Mouse (Mus musculus): ENCODE measurements around the gene Clcf1. TPM values are rescaled to one million over a fixed set of nuclear protein-coding genes. Genes with fewer than 3 reads are reported as not detected.
A peak's percentile ranks its signal among the peaks of the same experiment; 100 is the strongest.

Clcf1 gene
- total and polyA plus RNA-seq, 3 experiments: 0.42 to 2.3 TPM; not detected in 1

DNA sequence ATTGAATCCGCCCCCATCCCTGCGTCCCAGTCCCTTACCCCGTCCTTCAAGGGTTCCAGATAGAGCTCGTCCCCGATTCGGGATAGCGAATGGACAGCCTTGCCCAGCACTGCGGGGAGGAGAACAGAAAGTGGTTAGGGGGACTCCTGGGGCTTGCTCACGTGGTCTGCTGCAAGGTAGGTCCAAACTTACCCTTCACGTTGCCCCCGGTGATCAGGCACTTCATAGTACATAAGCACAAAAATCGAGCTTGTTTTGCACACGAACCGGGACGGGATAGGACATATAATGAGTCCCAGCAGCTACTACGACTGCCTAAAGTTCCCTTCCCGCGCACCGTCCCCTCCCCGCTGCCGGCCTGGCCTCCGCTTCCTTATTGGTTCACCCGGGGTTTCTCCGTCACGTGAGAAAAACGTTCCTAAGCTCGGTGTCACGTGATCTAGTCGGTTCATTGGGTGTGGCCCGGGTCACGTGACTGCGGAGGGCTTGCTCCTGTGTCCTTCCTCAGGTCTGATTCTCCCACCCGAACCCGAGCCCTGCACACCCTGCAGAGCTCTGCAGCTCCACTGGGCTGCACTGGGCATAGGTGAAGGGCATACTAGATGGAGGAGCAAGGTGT lies 12.6 kb upstream of the Clcf1 start, which contains the start of gene Rad9a (continued):
- TF ChIP-seq USF2 (IDR thresholded peaks at IDR 0.05; ENCODE audit: borderline replicate concordance in 1 of 2, insufficient read depth in 1 of 2, low read depth in 1 of 2, low read length in 2 of 2) (peak; percentile 99), GABPA (IDR thresholded peaks at IDR 0.05; ENCODE audit: low read depth, low read length) (no peak), SMC3 (IDR thresholded peaks at IDR 0.05; ENCODE audit: low read depth, low read length) (no peak), TAL1 (IDR thresholded peaks at IDR 0.05; ENCODE audit: low read length) (no peak), ZNF384 (IDR thresholded peaks at IDR 0.05; ENCODE audit: low read depth, low read length) (no peak), MYC (IDR thresholded peaks at IDR 0.05; ENCODE audit: low read depth, low read length) (peak; percentile 60; the same call in 1 of the 2 replicates), POLR2AphosphoS2 (IDR thresholded peaks at IDR 0.05; ENCODE audit: low read length) (peak; percentile 79; the same call in 1 of the 2 replicates), SIN3A (IDR thresholded peaks at IDR 0.05; ENCODE audit: low read length) (peak; percentile 94), MAFK (IDR thresholded peaks at IDR 0.05; ENCODE audit: borderline replicate concordance, low read depth, low read length) (no peak), TBP (IDR thresholded peaks at IDR 0.05; ENCODE audit: low read depth, low read length) (peak; percentile 93), RCOR1 (IDR thresholded peaks at IDR 0.05; ENCODE audit: low read depth, low read length) (no peak)

DNA sequence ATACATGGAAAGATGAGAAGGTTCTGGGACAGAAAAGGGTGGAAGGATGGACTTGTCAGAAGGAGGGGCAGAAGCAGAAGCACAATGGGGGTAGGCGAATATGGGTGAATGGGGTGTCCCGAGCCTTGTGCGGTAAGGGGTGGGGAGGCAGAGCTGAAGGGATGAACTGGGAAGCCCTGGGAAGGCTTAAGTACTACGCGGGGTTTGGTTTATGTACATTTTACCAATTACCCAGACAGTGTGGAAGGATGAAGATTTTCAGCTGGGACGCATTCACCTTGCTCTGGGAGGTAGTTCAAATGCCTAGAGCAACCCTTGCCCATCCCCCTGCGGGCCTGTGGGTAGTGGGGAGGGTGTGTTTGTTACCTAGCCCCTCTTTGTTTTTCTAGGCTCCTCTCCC lies 11.9 kb upstream of the Clcf1 start:
- peaks cover 6 to 34% of the 10 kb centered on the region in 2 experiments for H3K4me1 ChIP-seq (ENCODE audit: control insufficient read depth in 1 of 2, insufficient read depth in 2 of 2, low read length in 2 of 2)
- TF ChIP-seq MEF2A (IDR thresholded peaks at IDR 0.05; ENCODE audit: extremely low read depth, insufficient replicate concordance, low read depth, low read length, poor library complexity, severe bottlenecking) (no peak), POLR2A (IDR thresholded peaks at IDR 0.05; ENCODE audit: control insufficient read depth in 1 of 2, insufficient read depth in 1 of 2, low read depth in 1 of 2, low read length in 2 of 2, poor library complexity in 1 of 2) (0 out of 4 replicates have a peak, but pooled peaks of 1 of the 2 experiments have one; percentile 5), ZNF384 (IDR thresholded peaks at IDR 0.05; ENCODE audit: low read depth, low read length) (no peak)
- peak overlapping the region; percentile 55 to 82 for H3K4me3 ChIP-seq (ENCODE audit: control insufficient read depth in 1 of 2, insufficient read depth in 1 of 2, low read depth in 2 of 2, low read length in 2 of 2)

DNA sequence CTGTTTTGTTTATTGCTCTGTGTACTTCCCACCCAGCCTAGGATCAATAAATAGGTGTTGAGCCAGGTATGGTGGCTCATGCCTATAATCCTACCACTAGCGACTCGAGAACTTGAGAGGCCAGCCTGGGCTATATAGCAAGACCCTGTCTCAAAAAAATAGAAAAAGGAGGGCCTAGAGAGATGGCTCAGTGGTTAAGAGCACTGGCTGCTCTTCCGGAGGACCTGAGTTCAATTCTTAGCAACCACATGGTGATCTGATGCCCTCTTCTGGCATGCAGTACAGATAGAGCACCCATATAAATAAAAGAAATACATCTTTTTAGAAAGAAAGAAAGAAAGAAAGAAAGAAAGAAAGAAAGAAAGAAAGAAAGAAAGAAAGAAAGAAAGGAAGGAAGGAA lies 10.9 kb upstream of the Clcf1 start:
- Histone ChIP-seq H3K4me3 (ENCODE audit: control insufficient read depth in 1 of 2, insufficient read depth in 1 of 2, low read depth in 2 of 2, low read length in 2 of 2) (peak overlapping the region; percentile 38 to 41), H3K79me2 (ENCODE audit: control insufficient read depth, insufficient read depth, low read length, poor library complexity) (peaks cover 16% of the 10 kb centered on the region), H3K36me3 (ENCODE audit: control insufficient read depth in 1 of 2, insufficient read depth in 2 of 2, low read length in 2 of 2) (peaks cover 0 to 22% of the 10 kb centered on the region in 2 experiments; a peak in 2 of 4 replicates), H3K9me3 (replicated peaks; ENCODE audit: insufficient read depth, low read length) (no peaks in the 10 kb centered on the region), H3K9ac (ENCODE audit: control insufficient read depth, low read depth, low read length, poor library complexity, severe bottlenecking) (peak overlapping the region; percentile 58), H3K27me3 (ENCODE audit: control insufficient read depth in 1 of 2, insufficient read depth in 2 of 2, low read length in 2 of 2) (no peaks in the 10 kb centered on the region), H3K27ac (ENCODE audit: control insufficient read depth, low read depth, low read length) (peak overlapping the region; percentile 74), H3K4me1 (ENCODE audit: control insufficient read depth in 1 of 2, insufficient read depth in 2 of 2, low read length in 2 of 2) (peaks cover 6 to 34% of the 10 kb centered on the region in 2 experiments)
- peak; percentile 67 for DNase-seq (ENCODE audit: low read depth, low spot score)
- TF ChIP-seq POLR2AphosphoS2 (IDR thresholded peaks at IDR 0.05; ENCODE audit: low read length) (no peak), MAX (IDR thresholded peaks at IDR 0.05; ENCODE audit: low read length) (no peak), SMC3 (IDR thresholded peaks at IDR 0.05; ENCODE audit: low read depth, low read length) (no peak), MAZ (IDR thresholded peaks at IDR 0.05; ENCODE audit: low read depth, low read length) (no peak), EP300 (IDR thresholded peaks at IDR 0.05; ENCODE audit: low read depth in 1 of 2, low read length in 2 of 2) (no peak), E2F4 (IDR thresholded peaks at IDR 0.05; ENCODE audit: borderline replicate concordance, low read depth, low read length) (no peak), GABPA (IDR thresholded peaks at IDR 0.05; ENCODE audit: low read depth, low read length) (no peak), POLR2A (IDR thresholded peaks at IDR 0.05; ENCODE audit: control insufficient read depth in 1 of 2, insufficient read depth in 1 of 2, low read depth in 1 of 2, low read length in 2 of 2, poor library complexity in 1 of 2) (no peak), RAD21 (IDR thresholded peaks at IDR 0.05; ENCODE audit: low read depth, low read length) (peak; percentile 41), MXI1 (IDR thresholded peaks at IDR 0.05; ENCODE audit: low read depth, low read length) (no peak), USF1 (IDR thresholded peaks at IDR 0.05; ENCODE audit: low read depth, low read length) (no peak), ETS1 (IDR thresholded peaks at IDR 0.05; ENCODE audit: low read depth, low read length) (no peak), JUND (IDR thresholded peaks at IDR 0.05; ENCODE audit: low read depth, low read length) (no peak), POLR2AphosphoS5 (IDR thresholded peaks at IDR 0.05; ENCODE audit: borderline replicate concordance, low read depth, low read length) (no peak), BHLHE40 (IDR thresholded peaks at IDR 0.05; ENCODE audit: borderline replicate concordance, low read depth, low read length) (no peak), GATA1 (IDR thresholded peaks at IDR 0.05; ENCODE audit: low read depth, low read length) (no peak), HCFC1 (IDR thresholded peaks at IDR 0.05; ENCODE audit: low read depth, low read length) (0 out of 2 replicates have a peak, but pooled peaks have one; percentile 19), ZKSCAN1 (IDR thresholded peaks at IDR 0.05; ENCODE audit: low read depth, low read length) (no peak)

More for the DNA sequence above, 11.9 kb upstream of the Clcf1 start:
- no peaks in the 10 kb centered on the region for H3K9me3 ChIP-seq (replicated peaks; ENCODE audit: insufficient read depth, low read length)
- DNase-seq (ENCODE audit: low read depth, low spot score): no peak
- H3K27ac ChIP-seq (ENCODE audit: control insufficient read depth, low read depth, low read length): peak overlapping the region; percentile 32; the same call in 1 of the 2 replicates
- peak overlapping the region; percentile 70 for H3K9ac ChIP-seq (ENCODE audit: control insufficient read depth, low read depth, low read length, poor library complexity, severe bottlenecking)
- no peaks in the 10 kb centered on the region for H3K27me3 ChIP-seq (ENCODE audit: control insufficient read depth in 1 of 2, insufficient read depth in 2 of 2, low read length in 2 of 2)
- peaks cover 16% of the 10 kb centered on the region for H3K79me2 ChIP-seq (ENCODE audit: control insufficient read depth, insufficient read depth, low read length, poor library complexity)
- peaks cover 0 to 22% of the 10 kb centered on the region in 2 experiments; a peak in 2 of 4 replicates for H3K36me3 ChIP-seq (ENCODE audit: control insufficient read depth in 1 of 2, insufficient read depth in 2 of 2, low read length in 2 of 2)

Data from MEL (cell line).